Mouse (Mus musculus) neural tube, embryonic 12.5 days (tissue): ENCODE measurements around the gene St8sia1. TPM values are rescaled to one million over a fixed set of nuclear protein-coding genes. Genes with fewer than 3 reads are reported as not detected.
A peak's percentile ranks its signal among the peaks of the same experiment; 100 is the strongest.

Experiments used
- ATAC-seq: fragments of 200-750 bp; cut with Nextera tagmentation; 2 replicates; pipeline ENCODE4 v1.8.0; 2017; ENCODE audit warnings: low read depth, mild to moderate bottlenecking, moderate TSS enrichment, moderate library complexity; ENCODE audit not compliant: low FRiP score
- H3K27ac ChIP-seq: fragments of 300-500 bp; sonication (generic); 2 replicates; pipeline ENCODE4 v1.5.1; 2016
- H3K27me3 ChIP-seq: fragments of 300-500 bp; sonication (generic); replicated peaks from 2 replicates; pipeline ENCODE4 v1.6.1; 2016; ENCODE audit warnings: mild to moderate bottlenecking
- H3K36me3 ChIP-seq: fragments of 300-500 bp; sonication (generic); 2 replicates; pipeline ENCODE4 v1.6.1; 2016; ENCODE audit warnings: mild to moderate bottlenecking
- H3K4me1 ChIP-seq: fragments of 300-500 bp; sonication (generic); 2 replicates; pipeline ENCODE4 v1.6.1; 2016
- H3K4me2 ChIP-seq: fragments of 300-500 bp; sonication (generic); replicated peaks from 2 replicates; pipeline ENCODE4 v1.6.1; 2016; ENCODE audit warnings: mild to moderate bottlenecking
- H3K4me3 ChIP-seq: fragments of 300-500 bp; sonication (generic); 2 replicates; pipeline ENCODE4 v1.5.1; 2016
- H3K9ac ChIP-seq: fragments of 300-500 bp; sonication (generic); 2 replicates; pipeline ENCODE4 v1.6.1; 2016; ENCODE audit warnings: mild to moderate bottlenecking
- H3K9me3 ChIP-seq: fragments of 300-500 bp; sonication (generic); 2 replicates; pipeline ENCODE4 v1.6.1; 2016; ENCODE audit warnings: mild to moderate bottlenecking
- WGBS: fragments of 180-500 bp; shearing (Covaris S2); methylation state at CpG from one replicate; pipeline ENCODE4 v1.1.7; 2016; 5-methylcytosine and 5-hydroxymethylcytosine counted together
- polyA plus RNA-seq: library from polyadenylated mRNA; unstranded; fragments of >200 nt; fragmentation: Nextera tagmentation; extraction: Ambion mirVana; gene quantifications from 2 replicates; pipeline ENCODE4 v1.2.1, GENCODE M21; 2016

Gene St8sia1
- polyA plus RNA-seq, 1 experiment from 2014 or later = 12.8 TPM

DNA sequence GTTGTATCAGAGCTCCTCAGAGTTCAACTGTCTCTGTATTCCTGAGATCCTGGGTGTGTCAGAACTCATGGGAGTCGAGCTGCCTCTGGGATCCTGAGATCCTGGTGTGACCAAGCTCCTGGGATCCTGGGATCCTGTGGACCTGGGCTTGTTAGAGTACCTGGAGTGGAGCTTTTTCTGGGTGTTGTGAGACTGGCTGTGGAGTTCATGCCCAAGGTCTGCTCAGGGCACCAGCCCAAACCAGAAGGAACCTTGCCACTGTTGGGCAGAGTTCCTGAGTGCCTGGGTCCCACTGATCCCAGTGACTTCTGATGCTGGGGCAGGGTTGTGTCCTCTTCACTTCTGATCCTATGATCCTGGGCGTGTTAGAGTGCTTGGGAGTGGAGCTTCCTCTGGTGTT, 8.0 kb upstream of the St8sia1 start:
- no peaks in the 10 kb centered on the region for H3K36me3 ChIP-seq
- no peaks in the 10 kb centered on the region for H3K4me1 ChIP-seq
- H3K4me3 ChIP-seq = no peak overlapping the region
- H3K4me2 ChIP-seq = no peak overlapping the region
- H3K9ac ChIP-seq = no peak overlapping the region
- no peaks in the 10 kb centered on the region for H3K9me3 ChIP-seq
- no peaks in the 10 kb centered on the region for H3K27me3 ChIP-seq
- no peak overlapping the region for H3K27ac ChIP-seq
- ATAC-seq = no peak
- WGBS = 65% methylated on average over 2 of the region's 2 CpGs

DNA sequence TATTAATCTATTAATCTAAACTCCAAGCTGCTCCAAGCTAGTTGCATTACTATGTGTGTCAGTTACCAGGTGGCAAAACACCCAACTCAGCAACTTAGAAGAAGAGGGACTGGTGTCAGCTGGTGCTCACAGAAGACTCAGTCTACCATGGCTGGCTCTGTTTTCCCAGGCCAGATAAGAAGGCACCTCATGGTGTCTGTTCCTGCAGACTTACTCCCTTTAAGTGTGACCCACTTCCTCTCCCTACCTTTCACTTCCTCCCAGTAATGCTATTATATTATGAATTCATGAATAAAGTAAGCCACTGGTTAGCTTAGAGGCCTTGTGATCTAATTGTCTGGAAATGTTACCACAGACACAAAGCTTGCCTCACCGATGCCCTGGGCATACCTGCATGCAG, 3.2 kb upstream of the St8sia1 start:
- Histone ChIP-seq H3K27me3 (no peaks in the 10 kb centered on the region), H3K27ac (no peak overlapping the region), H3K36me3 (no peaks in the 10 kb centered on the region), H3K4me3 (no peak overlapping the region), H3K9me3 (no peaks in the 10 kb centered on the region), H3K4me2 (no peak overlapping the region), H3K4me1 (peaks cover 14% of the 10 kb centered on the region), H3K9ac (no peak overlapping the region)
- 95% methylated on average over 1 of the region's 1 CpGs for WGBS
- no peak for ATAC-seq

DNA sequence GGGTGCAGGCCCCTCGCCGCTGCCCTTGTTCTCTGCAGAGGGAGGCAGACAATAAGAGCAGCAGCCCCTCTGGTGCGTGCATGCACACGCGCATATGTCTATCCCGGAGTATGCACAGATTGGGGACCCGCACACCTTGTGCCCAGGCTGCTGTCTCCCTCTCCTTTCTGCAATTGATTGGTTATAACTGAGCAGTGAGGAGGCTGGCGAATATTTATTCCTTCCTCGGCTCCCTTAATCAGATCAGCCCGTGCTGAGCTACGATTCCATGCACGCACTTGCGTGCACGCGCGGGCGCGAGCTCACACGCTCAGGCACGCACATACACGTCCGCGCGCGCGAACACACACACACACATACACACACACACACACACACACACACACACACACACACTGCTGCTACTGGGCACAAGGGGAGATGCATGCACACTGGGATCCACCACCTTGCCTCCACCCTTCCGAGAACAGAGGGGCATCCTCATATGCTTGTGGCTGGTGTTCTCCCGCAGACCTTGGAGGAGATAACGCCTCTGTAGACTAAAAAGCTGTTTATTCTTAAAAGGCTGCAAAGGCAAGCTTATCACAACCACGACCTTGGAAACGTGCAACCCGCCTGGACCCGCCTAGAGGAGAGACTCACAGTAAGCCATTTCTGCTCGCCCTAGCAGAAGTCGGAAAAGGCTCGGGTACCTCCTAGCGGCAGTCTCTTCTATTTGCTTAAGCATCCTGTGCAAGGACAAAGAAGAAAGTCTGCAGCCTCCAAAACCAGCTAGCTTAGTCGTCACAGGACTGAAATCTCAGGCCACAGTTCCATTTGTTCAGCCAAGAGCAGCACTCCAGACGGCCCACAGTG, 506 bp upstream of the St8sia1 start:
- H3K9ac ChIP-seq = peak overlapping the region; percentile 89
- H3K4me2 ChIP-seq = peak overlapping the region; percentile 86
- H3K4me3 ChIP-seq = peak overlapping the region; percentile 76
- H3K27me3 ChIP-seq = no peaks in the 10 kb centered on the region
- H3K36me3 ChIP-seq = peaks cover 6% of the 10 kb centered on the region; the same call in 1 of the 2 replicates
- H3K9me3 ChIP-seq = no peaks in the 10 kb centered on the region
- WGBS = 0% methylated on average over 39 of the region's 39 CpGs
- peaks cover 22% of the 10 kb centered on the region for H3K4me1 ChIP-seq
- peak overlapping the region; percentile 93 for H3K27ac ChIP-seq
- peak; percentile 86 for ATAC-seq

DNA sequence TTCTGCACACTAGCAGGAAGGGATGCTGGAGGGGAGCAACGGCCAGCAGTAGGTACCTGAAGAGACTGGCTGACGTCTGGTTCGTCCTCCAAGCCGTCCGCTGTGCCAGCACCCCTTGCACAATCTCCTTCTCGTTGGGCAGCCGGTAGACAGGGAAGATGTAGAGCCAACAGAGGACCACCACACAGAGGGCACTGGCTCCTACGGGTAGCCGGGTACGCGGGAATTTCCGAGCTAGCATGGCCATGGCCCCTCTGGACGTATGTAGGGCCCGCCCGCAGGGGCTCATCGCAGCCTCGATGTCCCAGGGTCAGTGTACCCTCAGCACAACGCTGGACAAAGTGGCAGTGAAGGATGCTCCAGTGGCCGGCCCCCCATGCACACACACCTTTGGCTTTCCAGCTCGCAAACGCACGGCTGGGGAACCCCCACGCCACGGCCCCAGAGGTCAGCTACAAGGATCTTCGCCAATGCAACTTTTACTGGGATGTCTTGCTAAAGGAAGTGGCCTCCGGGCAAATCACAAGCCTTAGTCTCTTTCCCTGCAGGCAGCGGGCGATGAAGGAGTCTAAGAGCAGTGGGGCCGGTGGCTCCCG, 674 bp downstream of the St8sia1 start:
- peak overlapping the region; percentile 89 for H3K9ac ChIP-seq
- no peaks in the 10 kb centered on the region for H3K27me3 ChIP-seq
- H3K36me3 ChIP-seq = peaks cover 8% of the 10 kb centered on the region; the same call in 1 of the 2 replicates
- peak overlapping the region; percentile 93 for H3K27ac ChIP-seq
- H3K9me3 ChIP-seq = no peaks in the 10 kb centered on the region
- peak; percentile 11 for ATAC-seq
- peaks cover 22% of the 10 kb centered on the region for H3K4me1 ChIP-seq
- 17% methylated on average over 30 of the region's 30 CpGs for WGBS
- H3K4me3 ChIP-seq = peak overlapping the region; percentile 76
- peak overlapping the region; percentile 86 for H3K4me2 ChIP-seq

DNA sequence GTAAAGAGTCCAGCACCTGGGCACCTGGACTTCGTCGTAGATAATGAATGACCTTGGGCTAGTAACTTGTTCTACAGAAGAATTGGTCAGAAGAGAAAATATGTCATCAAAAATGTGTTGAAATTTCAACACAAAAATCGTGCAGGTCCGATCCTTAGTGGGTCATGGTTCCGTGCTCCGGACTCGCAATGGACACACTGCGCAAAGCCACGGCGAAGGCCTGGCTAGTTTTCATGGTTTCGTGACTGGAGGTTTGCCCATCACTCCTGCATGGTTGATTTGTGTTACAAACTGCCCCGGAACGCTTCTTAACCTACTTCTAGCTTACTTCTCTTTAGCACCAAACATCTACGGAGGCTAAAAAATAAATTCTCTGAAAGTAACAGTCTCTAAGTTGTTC, 1.4 kb downstream of the St8sia1 start:
- Histone ChIP-seq H3K4me1 (peaks cover 22% of the 10 kb centered on the region), H3K4me3 (peak overlapping the region; percentile 76), H3K27me3 (no peaks in the 10 kb centered on the region), H3K9ac (peak overlapping the region; percentile 89; the same call in 1 of the 2 replicates), H3K36me3 (peaks cover 8% of the 10 kb centered on the region; the same call in 1 of the 2 replicates), H3K9me3 (no peaks in the 10 kb centered on the region), H3K27ac (no peak overlapping the region), H3K4me2 (peak overlapping the region; percentile 86)
- 81% methylated on average over 14 of the region's 14 CpGs for WGBS
- ATAC-seq = no peak

DNA sequence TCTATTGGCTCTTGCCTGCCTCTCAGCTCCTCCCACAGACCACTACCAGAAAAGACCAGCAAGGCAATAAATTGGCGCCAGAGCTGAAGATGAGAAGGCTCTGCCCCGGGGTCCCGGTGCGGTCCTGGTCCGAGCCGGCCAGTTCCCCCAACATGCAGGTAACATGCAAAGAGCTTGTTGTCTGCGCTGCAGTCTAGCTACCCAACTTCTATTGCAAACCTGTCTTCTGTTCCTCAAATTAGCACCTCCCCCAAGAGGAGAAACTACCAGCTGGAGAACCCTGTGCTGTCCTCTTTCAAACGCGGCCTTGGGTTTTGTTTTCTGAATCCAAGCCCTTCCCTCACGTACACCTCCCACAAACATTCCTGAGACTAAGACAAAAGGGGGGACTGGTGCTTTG, 1.8 kb downstream of the St8sia1 start:
- Histone ChIP-seq H3K4me1 (peaks cover 22% of the 10 kb centered on the region), H3K4me3 (peak overlapping the region; percentile 76), H3K9ac (peak overlapping the region; percentile 36; the same call in 1 of the 2 replicates), H3K9me3 (no peaks in the 10 kb centered on the region), H3K4me2 (peak overlapping the region; percentile 86), H3K36me3 (peaks cover 8% of the 10 kb centered on the region; the same call in 1 of the 2 replicates), H3K27ac (no peak overlapping the region), H3K27me3 (no peaks in the 10 kb centered on the region)
- no peak for ATAC-seq
- WGBS = 57% methylated on average over 10 of the region's 10 CpGs

DNA sequence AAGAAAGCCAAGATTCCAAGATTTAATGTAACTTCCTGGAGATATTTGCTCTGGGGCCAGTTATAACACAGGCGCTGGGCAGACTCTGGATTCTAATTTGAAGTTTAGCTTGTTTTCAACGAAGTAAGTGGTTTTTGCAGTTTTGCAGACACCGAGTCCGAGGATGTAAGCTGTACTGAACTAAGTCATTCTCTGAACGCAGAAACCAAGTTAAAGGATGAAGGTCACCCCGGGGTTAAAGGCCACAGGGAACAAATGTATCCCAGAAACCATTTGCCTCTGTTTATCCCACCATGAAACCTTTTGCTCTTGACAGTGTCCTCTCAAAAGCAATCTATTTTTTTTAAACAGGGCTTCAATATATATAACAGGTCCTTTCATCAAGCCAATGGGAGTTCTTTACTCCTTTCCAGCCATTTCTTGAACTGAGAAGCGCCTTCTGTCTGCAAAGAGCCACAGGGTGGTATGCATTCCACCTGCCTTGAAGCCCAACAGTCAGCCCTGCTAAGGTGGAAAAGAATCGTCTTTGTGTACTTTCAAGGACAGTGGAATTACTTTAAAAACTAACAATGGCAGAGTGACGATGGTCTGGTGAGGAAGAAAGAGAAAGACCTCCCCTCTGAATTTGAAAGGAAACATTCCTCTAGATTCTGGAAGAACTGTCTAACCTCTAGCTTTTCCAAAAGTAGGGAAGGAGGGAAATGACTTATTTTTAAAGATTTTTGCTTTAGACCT, 2.4 kb downstream of the St8sia1 start:
- Histone ChIP-seq H3K9ac (0 out of 2 replicates have a peak overlapping the region, but pooled peaks have one; percentile 6), H3K27ac (no peak overlapping the region), H3K4me3 (peak overlapping the region; percentile 76), H3K4me1 (peaks cover 22% of the 10 kb centered on the region), H3K36me3 (peaks cover 8% of the 10 kb centered on the region; the same call in 1 of the 2 replicates), H3K4me2 (peak overlapping the region; percentile 86), H3K9me3 (no peaks in the 10 kb centered on the region), H3K27me3 (no peaks in the 10 kb centered on the region)
- no peak for ATAC-seq
- WGBS = 64% methylated on average over 9 of the region's 9 CpGs

DNA sequence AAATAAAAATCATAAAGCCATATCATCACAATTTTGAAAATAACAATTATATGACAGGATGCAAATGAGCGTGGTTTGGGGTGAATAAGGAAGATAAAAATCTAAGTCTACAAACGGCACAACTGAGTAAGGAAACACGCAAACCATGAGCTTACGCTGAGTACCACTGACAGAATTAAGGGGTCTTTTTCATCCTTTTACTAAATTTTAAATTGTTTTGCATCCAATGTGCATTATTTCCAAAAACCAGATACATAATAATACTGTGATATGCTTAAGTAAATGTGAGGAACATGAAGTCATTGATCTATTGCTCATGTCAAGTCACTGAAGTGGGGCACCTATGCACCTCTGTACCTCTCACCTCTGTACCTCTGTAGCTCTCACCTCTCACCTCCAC, 7.7 kb downstream of the St8sia1 start:
- WGBS = 96% methylated on average over 4 of the region's 4 CpGs

DNA sequence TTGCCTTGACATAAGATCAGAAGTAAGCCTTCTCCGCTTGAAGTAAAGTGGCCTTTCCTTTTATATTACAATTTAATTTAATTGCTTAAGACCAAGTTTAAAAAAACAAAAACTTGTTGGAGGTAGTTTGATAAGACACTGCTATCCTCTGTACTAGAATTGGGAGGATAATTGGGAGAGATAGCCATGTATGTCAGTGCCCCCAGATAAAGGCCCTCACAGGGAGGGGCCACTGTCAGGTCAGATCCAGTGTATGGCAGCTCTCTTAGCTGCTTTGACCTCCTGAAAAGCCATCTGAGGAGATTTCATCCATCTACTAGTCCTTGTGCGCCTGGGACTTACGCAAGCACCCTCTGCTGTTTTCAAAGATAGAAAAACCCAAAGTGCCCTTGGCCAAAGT, 9.0 kb downstream of the St8sia1 start:
- Histone ChIP-seq H3K9me3 (no peaks in the 10 kb centered on the region), H3K4me1 (0 out of 2 replicates have a peak, but pooled peaks cover 1% of the 10 kb centered on the region), H3K4me2 (no peak overlapping the region), H3K27me3 (no peaks in the 10 kb centered on the region), H3K4me3 (no peak overlapping the region), H3K27ac (no peak overlapping the region), H3K9ac (no peak overlapping the region), H3K36me3 (peaks cover 7% of the 10 kb centered on the region; the same call in 1 of the 2 replicates)
- WGBS = 96% methylated on average over 3 of the region's 3 CpGs
- ATAC-seq = no peak

More for the DNA sequence above, 7.7 kb downstream of the St8sia1 start:
- Histone ChIP-seq H3K4me2 (no peak overlapping the region), H3K36me3 (peaks cover 8% of the 10 kb centered on the region; the same call in 1 of the 2 replicates), H3K4me1 (peaks cover under 1% of the 10 kb centered on the region; the same call in 1 of the 2 replicates), H3K4me3 (no peak overlapping the region), H3K27ac (no peak overlapping the region), H3K9ac (no peak overlapping the region), H3K27me3 (no peaks in the 10 kb centered on the region), H3K9me3 (no peaks in the 10 kb centered on the region)
- no peak for ATAC-seq

DNA sequence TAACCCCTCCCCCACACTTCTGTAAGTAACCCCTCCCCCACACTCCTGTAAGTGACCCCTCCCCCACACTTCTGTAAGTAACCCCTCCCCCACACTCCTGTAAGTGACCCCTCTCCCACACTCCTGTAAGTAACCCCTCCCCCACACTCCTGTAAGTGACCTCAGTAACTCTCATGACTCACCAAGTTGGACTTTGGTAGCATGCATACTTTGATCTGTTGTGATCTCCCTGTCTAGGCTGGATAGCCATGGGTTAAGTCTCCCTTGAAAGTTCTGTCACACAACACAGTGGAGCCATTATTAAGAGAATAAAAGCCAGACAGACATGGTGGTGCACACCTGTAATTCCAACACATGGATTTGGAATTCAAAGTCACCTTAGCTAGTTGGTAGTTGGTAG, 11.1 kb downstream of the St8sia1 start:
- no peak overlapping the region for H3K27ac ChIP-seq

DNA sequence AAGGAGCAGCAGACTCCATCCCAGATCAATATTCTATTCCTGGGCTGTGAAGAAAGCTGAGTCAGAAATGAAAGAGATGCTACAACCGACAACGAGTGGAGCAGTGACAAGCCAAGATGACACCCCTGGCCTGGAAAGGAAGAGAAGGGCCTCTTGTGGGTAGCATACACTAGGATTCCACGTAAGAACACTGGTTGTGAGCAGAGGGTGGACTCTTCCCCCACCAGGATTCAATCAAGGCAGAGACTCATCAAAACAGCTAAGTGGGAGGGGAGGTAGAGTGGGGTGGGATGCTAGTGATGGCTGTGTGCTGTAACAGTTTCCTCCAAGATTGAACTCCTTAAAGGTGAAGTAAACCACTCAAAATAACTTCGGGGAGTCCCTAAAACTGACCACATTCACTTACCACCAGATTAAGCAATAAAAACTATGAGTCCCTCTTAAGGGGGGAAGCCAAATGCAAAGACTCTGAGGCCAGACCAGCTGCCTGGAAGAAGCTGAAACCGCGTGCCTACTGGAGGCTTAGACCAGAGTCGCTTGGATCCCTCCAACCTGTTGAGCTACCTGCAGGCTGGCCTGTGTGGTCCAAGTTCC, 11.8 kb downstream of the St8sia1 start:
- Histone ChIP-seq H3K27ac (no peak overlapping the region), H3K4me1 (0 out of 2 replicates have a peak, but pooled peaks cover 10% of the 10 kb centered on the region), H3K27me3 (no peaks in the 10 kb centered on the region), H3K4me2 (no peak overlapping the region), H3K36me3 (no peaks in the 10 kb centered on the region), H3K4me3 (no peak overlapping the region), H3K9ac (no peak overlapping the region), H3K9me3 (no peaks in the 10 kb centered on the region)
- WGBS = 96% methylated on average over 7 of the region's 7 CpGs
- ATAC-seq = no peak

More for the DNA sequence above, 11.1 kb downstream of the St8sia1 start:
- Histone ChIP-seq H3K4me3 (no peak overlapping the region), H3K4me2 (no peak overlapping the region), H3K9ac (no peak overlapping the region), H3K36me3 (no peaks in the 10 kb centered on the region), H3K9me3 (no peaks in the 10 kb centered on the region), H3K27me3 (no peaks in the 10 kb centered on the region), H3K4me1 (0 out of 2 replicates have a peak, but pooled peaks cover 10% of the 10 kb centered on the region)
- ATAC-seq = no peak
